Mouse (Mus musculus): Measurements from ENCODE around the gene Spaca6. TPM values are rescaled to one million over a fixed set of nuclear protein-coding genes. Genes with fewer than 3 reads are reported as not detected.

Gene Spaca6
- 3.4 TPM for polyA plus RNA-seq (2017; shearing (Covaris generic))

GRCm38 (mm10) chr17:17826751-17827657 is at the start of gene Spaca6:
TSS of gene Spaca6 (plus strand) at chr17:17827158.

GRCm38 (mm10) chr17:17855064-17855838 is 28.3 kb downstream of the Spaca6 start, which contains the start of gene Has1:
TSS of gene Has1 (minus strand) at chr17:17855205.

GRCm38 (mm10) chr17:17883840-17884239 is 56.9 kb downstream of the Spaca6 start, which contains the start of gene Fpr1:
TSS of gene Fpr1 (minus strand) at chr17:17883940.

GRCm38 (mm10) chr17:17887774-17888248 is 60.9 kb downstream of the Spaca6 start, which contains the start of the genes Fpr2 and Fpr3:
TSS of gene Fpr2 (plus strand) at chr17:17887824.
TSS of gene Fpr3 (plus strand) at chr17:17887852.

Other genes with a start within 250 kb of the Spaca6 start
- 73.5 TPM for gene Lnpep, start 202.1 kb upstream of the Spaca6 start, polyA plus RNA-seq (2017; shearing (Covaris generic))
- not detected for gene Vmn2r90, start 123.4 kb upstream of the Spaca6 start, polyA plus RNA-seq (2017; shearing (Covaris generic))
- not detected for gene Has1, start 28.0 kb downstream of the Spaca6 start, polyA plus RNA-seq (2017; shearing (Covaris generic))
- not detected for gene Fpr1, start 56.8 kb downstream of the Spaca6 start, polyA plus RNA-seq (2017; shearing (Covaris generic))
- not detected for gene Fpr2, start 60.7 kb downstream of the Spaca6 start, polyA plus RNA-seq (2017; shearing (Covaris generic))
- gene Fpr3, start 60.7 kb downstream of the Spaca6 start, polyA plus RNA-seq (2017; shearing (Covaris generic)) = not detected
- gene Fpr-rs4, start 194.6 kb downstream of the Spaca6 start, polyA plus RNA-seq (2017; shearing (Covaris generic)) = not detected
- 0.14 TPM for gene Vmn2r124, start 222.3 kb downstream of the Spaca6 start, polyA plus RNA-seq (2017; shearing (Covaris generic))

Measured in effector memory CD4-positive, alpha-beta T cell, adult 5 months (primary cell).